Comparison of ENCODE assay signal across 13 mouse cellular contexts in the genomic region with DNA sequence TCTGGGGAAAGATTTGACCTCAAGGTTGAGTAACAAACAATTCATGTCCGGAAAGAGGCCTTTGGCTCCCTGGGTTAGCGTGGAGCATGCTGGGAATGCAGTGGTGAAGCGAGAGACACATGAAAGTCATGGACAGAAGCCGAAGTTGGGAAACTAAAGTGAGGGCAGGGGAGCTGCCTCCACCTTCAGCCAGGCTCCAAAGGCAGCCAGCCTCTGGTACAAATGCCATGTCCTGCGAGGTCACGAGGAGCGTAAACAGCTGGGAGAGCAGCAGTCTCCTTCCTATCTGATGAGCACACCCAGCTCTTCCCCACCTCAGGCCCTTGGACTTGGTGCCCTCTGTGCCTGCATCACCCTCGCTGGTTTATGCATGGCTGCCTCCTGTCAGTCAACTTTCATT.
DNase-seq lines count a peak whose midpoint lies in the region.
"Had no signal": no experiment of that assay in that cellular context is flagged by ENCODE, and none has a peak within 500 bp of the region (broad histone marks: within the 10 kb centered on the region; RNA-seq: fewer than 3 reads in every experiment).

No protein-coding gene starts in this region.

- DNase-seq in adrenal gland, adult 2 months, result peak; percentile 32
- no peak for DNase-seq in adrenal gland, adult 8-10 months
- peak; percentile 10 for DNase-seq in lung, postnatal 36 days
- DNase-seq in lung, postnatal 4 days, result no peak
- DNase-seq in kidney, postnatal 14 days, result peak; percentile 48
- no peak for DNase-seq in gastrocnemius, postnatal 14 days
- no peak for DNase-seq in layer of hippocampus, postnatal 36 days
- no peak for DNase-seq in testis, postnatal 14 days (ENCODE audit: low spot score)
- DNase-seq: cerebellum, adult 9-10 months; gastrocnemius, adult 2 months; heart, adult 18-20 months; lung, embryonic 14.5 days; thymus, postnatal 14 days had no signal

- intact Hi-C loops in gastrocnemius, postnatal 14 days (cut with DNase I; ENCODE audit: low total_unique reads), result no loop called here

Comparison
In these comparisons a context has a peak if more than half of its experiments do, and no peak if none do; other contexts are left out.
1. DNase-seq: peak in adrenal gland, adult 2 months (single experiment), lung, postnatal 36 days (single experiment) and kidney, postnatal 14 days (single experiment); none in adrenal gland, adult 8-10 months (single experiment), lung, postnatal 4 days (0 of 2), gastrocnemius, postnatal 14 days (single experiment), layer of hippocampus, postnatal 36 days (0 of 2) and testis, postnatal 14 days (single experiment).